Mouse (Mus musculus) ES-E14 (cell line): ENCODE results near the gene Pygo1.

ENCODE experiments used
- CHD2 ChIP-seq: IDR thresholded peaks from 2 replicates; pipeline ENCODE4 v1.6.1; 2014; ENCODE audit warnings: mild to moderate bottlenecking, low read depth, low read length, inconsistent platforms
- HCFC1 ChIP-seq: IDR thresholded peaks from 2 replicates; pipeline ENCODE4 v1.6.1; 2012; ENCODE audit warnings: low read length, inconsistent platforms, borderline replicate concordance; ENCODE audit not compliant: insufficient read depth
- ZC3H11A ChIP-seq: IDR thresholded peaks from 2 replicates; pipeline ENCODE4 v1.6.1; 2012; ENCODE audit warnings: low read depth, mild to moderate bottlenecking, inconsistent platforms, low read length, borderline replicate concordance
- ZNF384 ChIP-seq: IDR thresholded peaks from 2 replicates; pipeline ENCODE4 v1.6.1; 2012; ENCODE audit warnings: low read depth, low read length, inconsistent platforms

DNA sequence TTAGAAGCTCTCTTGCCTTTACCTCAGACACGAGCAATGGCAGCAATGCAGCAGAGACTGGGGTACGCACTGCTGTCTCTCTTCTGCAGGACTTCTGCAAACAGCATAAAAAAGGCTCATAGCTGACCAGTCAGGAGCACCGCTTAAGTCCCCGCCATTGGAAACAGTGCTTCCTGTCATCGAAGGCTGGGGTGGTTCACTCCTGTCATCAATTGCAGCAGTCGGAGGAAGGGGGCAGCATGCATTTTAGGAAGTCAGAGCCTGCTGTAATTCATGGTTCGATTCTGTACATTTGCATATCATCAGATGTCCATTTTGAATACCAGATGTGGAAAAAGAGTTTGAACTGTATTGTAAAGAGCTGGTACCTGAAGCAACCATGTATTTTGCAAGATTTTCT, 9.7 kb upstream of the Pygo1 start:
- no peak for TF ChIP-seq CHD2
- no peak for TF ChIP-seq HCFC1
- TF ChIP-seq ZC3H11A = no peak
- no peak for TF ChIP-seq ZNF384
